Mouse (Mus musculus) liver, embryonic 18 days (tissue): ENCODE results near the gene Adal. TPM values are rescaled to one million over a fixed set of nuclear protein-coding genes. Genes with fewer than 3 reads are reported as not detected.

ENCODE experiments used
- polyA plus RNA-seq: library from polyadenylated mRNA; depleted of rRNA; stranded (reverse); fragments of >200 nt; gene quantifications from 2 replicates; pipeline ENCODE4 v1.2.3, GENCODE M21; 2012; rRNA removed

The Adal gene
- polyA plus RNA-seq = 4.3 and 4.8 TPM in 2 replicates

GRCm38 (mm10) chr2:121140018-121140882 lies at the start of gene Adal, which contains the start of gene Lcmt2:
Gene Adal (plus strand): TSS chr2:121140428.
Gene Lcmt2 (minus strand): TSS chr2:121140653.

GRCm38 (mm10) chr2:121109695-121110094 lies 30.5 kb upstream of the Adal start, which contains the start of gene Tgm7:
Gene Tgm7 (minus strand): TSS chr2:121109795.

GRCm38 (mm10) chr2:121170481-121170971 lies 30.3 kb downstream of the Adal start, which contains the start of gene Tubgcp4:
Gene Tubgcp4 (plus strand): TSS chr2:121170654.

GRCm38 (mm10) chr2:121170980-121171742 lies 30.9 kb downstream of the Adal start, which contains the start of gene Zscan29:
Gene Zscan29 (minus strand): TSS chr2:121171125.

Other genes starting within 250 kb of the Adal start
- gene Ubr1, start 169.7 kb upstream of the Adal start, polyA plus RNA-seq = 4.7 and 4.9 TPM in 2 replicates
- gene Tmem62, start 163.4 kb upstream of the Adal start, polyA plus RNA-seq = 2.6 and 2.9 TPM in 2 replicates
- 36.8 and 37.1 TPM in 2 replicates for gene Ccndbp1, start 132.0 kb upstream of the Adal start, polyA plus RNA-seq
- 62.5 and 68.7 TPM in 2 replicates for gene Epb42, start 103.4 kb upstream of the Adal start, polyA plus RNA-seq
- not detected in 2 replicates for gene Tgm5, start 54.6 kb upstream of the Adal start, polyA plus RNA-seq
- 0.01 TPM in 1 of 2 replicates, not detected in the other for gene Tgm7, start 30.6 kb upstream of the Adal start, polyA plus RNA-seq
- gene Lcmt2, start 225 bp downstream of the Adal start, polyA plus RNA-seq = 4.1 and 4.3 TPM in 2 replicates
- 10.3 and 12.0 TPM in 2 replicates for gene Tubgcp4, start 30.2 kb downstream of the Adal start, polyA plus RNA-seq
- 2.5 and 2.7 TPM in 2 replicates for gene Zscan29, start 30.7 kb downstream of the Adal start, polyA plus RNA-seq
- 14.3 and 18.7 TPM in 2 replicates for gene Trp53bp1, start 131.0 kb downstream of the Adal start, polyA plus RNA-seq
- gene Map1a, start 149.2 kb downstream of the Adal start, polyA plus RNA-seq = 0.03 and 0.12 TPM in 2 replicates
- gene Ppip5k1, start 215.0 kb downstream of the Adal start, polyA plus RNA-seq = 2.9 and 3.3 TPM in 2 replicates
- gene Ckmt1, start 217.3 kb downstream of the Adal start, polyA plus RNA-seq = 0.32 and 1.6 TPM in 2 replicates
- not detected in 2 replicates for gene Strc, start 246.7 kb downstream of the Adal start, polyA plus RNA-seq